Mouse (Mus musculus) liver, embryonic 13.5 days (tissue): Measurements from ENCODE around the gene Pspn. TPM values are rescaled to one million over a fixed set of nuclear protein-coding genes. Genes with fewer than 3 reads are reported as not detected.

Experiments
- ATAC-seq: fragments of 200-750 bp; cut with Nextera tagmentation; 2 replicates; pipeline ENCODE4 v1.8.0; 2017; ENCODE audit warnings: low read depth, mild to moderate bottlenecking, moderate number of reproducible peaks, moderate library complexity
- DNase-seq: peaks from one replicate; pipeline ENCODE4 v3.0.0; 2022
- H3K27ac ChIP-seq: fragments of 300-500 bp; sonication (generic); 2 replicates; pipeline ENCODE4 v1.5.1; 2015; ENCODE audit warnings: moderate library complexity, mild to moderate bottlenecking, inconsistent platforms
- H3K27me3 ChIP-seq: fragments of 300-500 bp; sonication (generic); 2 replicates; pipeline ENCODE4 v1.6.1; 2015; ENCODE audit warnings: mild to moderate bottlenecking, inconsistent platforms
- H3K36me3 ChIP-seq: fragments of 300-500 bp; sonication (generic); 2 replicates; pipeline ENCODE4 v1.6.1; 2015; ENCODE audit warnings: mild to moderate bottlenecking, inconsistent platforms
- H3K4me1 ChIP-seq: fragments of 300-500 bp; sonication (generic); replicated peaks from 2 replicates; pipeline ENCODE4 v1.6.1; 2015; ENCODE audit warnings: inconsistent platforms
- H3K4me2 ChIP-seq: fragments of 300-500 bp; sonication (generic); 2 replicates; pipeline ENCODE4 v1.6.1; 2015; ENCODE audit warnings: inconsistent platforms, mild to moderate bottlenecking, moderate library complexity
- H3K4me3 ChIP-seq: fragments of 300-500 bp; sonication (generic); replicated peaks from 2 replicates; pipeline ENCODE4 v1.5.1; 2015; ENCODE audit warnings: mild to moderate bottlenecking, inconsistent platforms
- H3K9ac ChIP-seq: fragments of 300-500 bp; sonication (generic); 2 replicates; pipeline ENCODE4 v1.6.1; 2015; ENCODE audit warnings: mild to moderate bottlenecking, inconsistent platforms
- H3K9me3 ChIP-seq: fragments of 300-500 bp; sonication (generic); replicated peaks from 2 replicates; pipeline ENCODE4 v1.6.1; 2016; ENCODE audit warnings: inconsistent platforms
- WGBS: fragments of 180-500 bp; shearing (Covaris S2); methylation state at CpG from one replicate; pipeline ENCODE4 v1.1.7; 2015; ENCODE audit not compliant: insufficient replicate concordance; 5-methylcytosine and 5-hydroxymethylcytosine counted together
- polyA plus RNA-seq: library from polyadenylated mRNA; unstranded; fragments of >200 nt; fragmentation: Nextera tagmentation; extraction: Ambion mirVana; gene quantifications from 2 replicates; pipeline ENCODE4 v1.2.1, GENCODE M21; 2015

Pspn gene
- polyA plus RNA-seq, 1 experiment from 2014 or later = 0.23 TPM

DNA sequence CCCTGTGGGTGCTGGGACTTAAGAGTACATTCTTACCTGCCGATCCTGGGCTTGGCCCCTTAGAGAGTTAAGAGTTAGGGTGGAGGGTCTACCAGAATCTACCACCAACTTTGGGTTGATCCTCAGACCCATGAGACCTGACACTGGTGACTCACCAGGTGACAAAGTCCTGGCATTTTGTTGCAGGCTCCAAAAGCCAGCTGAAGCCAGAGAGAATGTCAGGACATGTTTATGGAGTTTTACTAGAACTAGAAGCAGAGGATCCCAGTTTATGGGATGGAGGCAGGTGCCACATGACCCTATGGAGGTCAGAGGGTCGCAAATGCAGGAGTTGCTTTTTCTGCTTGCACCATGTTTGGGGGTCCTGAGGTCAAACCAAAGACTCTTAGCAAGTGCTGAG lies 3.3 kb downstream of the Pspn start:
- DNase-seq (no peak), ATAC-seq (no peak)
- Histone ChIP-seq H3K27ac (peak overlapping the region; percentile 27; the same call in 1 of the 2 replicates), H3K36me3 (peaks cover 65% of the 10 kb centered on the region), H3K4me2 (peak overlapping the region; percentile 90), H3K27me3 (no peaks in the 10 kb centered on the region), H3K4me1 (peaks cover 35% of the 10 kb centered on the region), H3K9ac (peak overlapping the region; percentile 46), H3K4me3 (peak overlapping the region; percentile 83), H3K9me3 (no peaks in the 10 kb centered on the region)
- WGBS = 55% methylated on average over 2 of the region's 2 CpGs

DNA sequence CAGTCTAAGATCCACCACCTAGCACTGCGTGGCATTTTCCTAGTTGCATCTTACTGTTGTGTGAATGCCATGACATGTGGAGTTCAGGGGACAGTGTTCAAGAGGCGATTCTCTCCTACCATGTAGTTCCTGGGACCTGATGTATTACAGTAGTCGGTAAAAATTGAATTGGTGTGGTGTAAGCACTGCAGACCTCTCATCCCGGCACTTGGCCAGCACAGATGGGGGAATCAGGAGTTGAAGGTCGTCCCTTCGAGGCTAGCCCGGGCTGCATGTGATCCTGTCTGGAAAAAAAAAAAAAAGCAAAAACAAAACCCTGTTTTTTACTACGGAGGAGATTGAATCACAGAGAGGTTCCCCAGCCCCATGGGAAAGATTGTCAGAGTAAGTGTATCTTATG lies 4.8 kb downstream of the Pspn start:
- 79% methylated on average over 8 of the region's 8 CpGs for WGBS
- Histone ChIP-seq H3K27me3 (no peaks in the 10 kb centered on the region), H3K4me1 (peaks cover 41% of the 10 kb centered on the region), H3K4me2 (no peak overlapping the region), H3K4me3 (no peak overlapping the region), H3K36me3 (peaks cover 70% of the 10 kb centered on the region), H3K9ac (no peak overlapping the region), H3K9me3 (no peaks in the 10 kb centered on the region), H3K27ac (no peak overlapping the region)
- ATAC-seq (no peak), DNase-seq (no peak)

DNA sequence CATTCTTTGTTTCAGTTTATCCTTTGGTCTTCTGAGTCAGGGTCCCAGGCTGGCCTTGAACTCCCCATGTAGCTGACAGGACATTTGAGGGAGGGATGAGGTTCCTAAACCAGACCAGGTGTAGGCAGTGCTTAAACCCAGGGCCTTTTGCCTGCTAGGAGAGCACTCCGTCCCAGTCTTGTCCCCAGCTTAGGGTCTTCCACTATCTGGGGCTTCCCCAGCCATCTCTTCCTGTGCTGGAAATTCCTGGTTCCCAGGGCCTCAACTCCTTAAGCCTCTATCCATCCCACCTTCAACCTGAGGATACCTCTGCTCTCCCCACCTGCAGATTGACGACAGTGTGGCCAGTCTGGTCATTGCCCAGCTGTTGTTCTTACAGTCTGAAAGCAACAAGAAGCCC lies 8.9 kb downstream of the Pspn start:
- Histone ChIP-seq H3K9ac (peak overlapping the region; percentile 82), H3K27ac (peak overlapping the region; percentile 71), H3K27me3 (no peaks in the 10 kb centered on the region), H3K4me1 (peaks cover 23% of the 10 kb centered on the region), H3K36me3 (peaks cover 50% of the 10 kb centered on the region), H3K9me3 (no peaks in the 10 kb centered on the region), H3K4me2 (peak overlapping the region; percentile 86), H3K4me3 (peak overlapping the region; percentile 74)
- DNase-seq (no peak), ATAC-seq (no peak)
- 54% methylated on average over 2 of the region's 2 CpGs for WGBS

DNA sequence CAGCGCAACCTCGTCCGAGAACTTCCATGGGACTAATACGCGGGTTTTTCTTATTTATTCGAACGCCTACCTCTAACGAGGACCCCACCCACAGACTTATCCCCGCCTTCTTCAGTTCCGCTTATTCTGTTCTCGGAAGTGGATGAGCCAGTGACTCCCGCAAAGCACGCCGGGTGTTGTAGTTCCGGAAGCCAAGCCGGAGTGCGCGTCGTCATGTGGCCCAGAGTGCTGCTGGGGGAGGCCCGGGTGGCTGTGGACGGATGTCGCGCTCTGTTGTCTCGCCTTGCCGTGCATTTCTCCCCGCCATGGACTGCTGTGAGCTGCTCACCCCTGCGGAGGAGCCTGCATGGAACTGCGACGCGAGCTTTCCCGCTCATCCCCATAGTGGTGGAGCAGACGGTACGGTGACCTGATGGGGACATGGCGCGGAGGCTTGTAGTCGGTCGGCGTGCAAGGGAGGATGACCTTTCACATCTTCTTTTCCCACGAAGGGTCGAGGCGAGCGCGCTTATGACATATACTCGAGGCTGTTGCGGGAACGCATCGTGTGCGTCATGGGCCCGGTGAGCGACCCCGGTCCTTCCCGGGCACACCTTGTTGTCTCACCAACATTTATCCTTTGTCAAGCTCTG lies 9.6 kb downstream of the Pspn start, which contains the start of gene Clpp:
Gene Clpp (plus strand): TSS at position 191 of the 632 bp plus-strand sequence.
- Histone ChIP-seq H3K27ac (peak within 1 kb of the TSS; percentile 71), H3K4me1 (peaks cover 21% of the 10 kb centered on the region), H3K9ac (peak within 1 kb of the TSS; percentile 82), H3K4me3 (peak within 1 kb of the TSS; percentile 74), H3K36me3 (peaks cover 42% of the 10 kb centered on the region), H3K4me2 (peak within 1 kb of the TSS; percentile 86), H3K27me3 (no peaks in the 10 kb centered on the region), H3K9me3 (no peaks in the 10 kb centered on the region)
- WGBS = under 1% methylated on average over 52 of the region's 52 CpGs
- DNase-seq (peak; percentile 92), ATAC-seq (peak; percentile 96)

GRCm38 (mm10) chr17:56989467-56990114 lies 10.2 kb downstream of the Pspn start:
- Histone ChIP-seq H3K4me2 (peak overlapping the region; percentile 86), H3K27ac (peak overlapping the region; percentile 66), H3K27me3 (no peaks in the 10 kb centered on the region), H3K36me3 (peaks cover 36% of the 10 kb centered on the region), H3K9ac (peak overlapping the region; percentile 70), H3K4me1 (peaks cover 21% of the 10 kb centered on the region), H3K9me3 (no peaks in the 10 kb centered on the region), H3K4me3 (peak overlapping the region; percentile 74)
- DNase-seq (no peak), ATAC-seq (peak; percentile 84)
- 2% methylated on average over 25 of the region's 25 CpGs for WGBS

DNA sequence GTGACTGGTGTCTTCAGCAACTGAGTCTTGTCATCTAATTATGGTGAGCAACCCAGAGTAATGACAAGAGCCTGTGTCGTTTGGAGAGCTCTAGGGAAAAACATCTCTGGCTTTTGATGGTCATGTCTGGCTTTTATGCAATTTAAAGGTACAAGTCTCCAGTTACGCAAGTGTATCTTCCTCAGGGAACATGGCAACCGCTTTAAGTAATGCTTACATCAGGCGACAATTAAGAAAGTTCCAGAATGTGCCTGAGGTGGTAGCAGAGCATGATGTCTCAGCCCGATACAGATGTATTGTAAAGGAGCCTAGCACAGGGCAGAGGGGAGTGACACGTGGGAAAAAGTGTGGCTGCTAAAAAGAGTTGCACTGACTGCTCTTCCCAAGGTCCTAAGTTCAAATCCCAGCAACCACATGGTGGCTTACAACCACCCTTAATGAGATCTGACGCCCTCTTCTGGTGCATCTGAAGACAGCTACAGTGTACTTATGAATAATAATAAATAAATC lies 10.8 kb downstream of the Pspn start:
- 65% methylated on average over 7 of the region's 7 CpGs for WGBS
- Histone ChIP-seq H3K27ac (no peak overlapping the region), H3K4me2 (peak overlapping the region; percentile 86), H3K4me3 (peak overlapping the region; percentile 74), H3K9ac (peak overlapping the region; percentile 70), H3K4me1 (peaks cover 21% of the 10 kb centered on the region), H3K36me3 (peaks cover 30% of the 10 kb centered on the region), H3K27me3 (no peaks in the 10 kb centered on the region), H3K9me3 (no peaks in the 10 kb centered on the region)
- DNase-seq = no peak
- no peak for ATAC-seq

DNA sequence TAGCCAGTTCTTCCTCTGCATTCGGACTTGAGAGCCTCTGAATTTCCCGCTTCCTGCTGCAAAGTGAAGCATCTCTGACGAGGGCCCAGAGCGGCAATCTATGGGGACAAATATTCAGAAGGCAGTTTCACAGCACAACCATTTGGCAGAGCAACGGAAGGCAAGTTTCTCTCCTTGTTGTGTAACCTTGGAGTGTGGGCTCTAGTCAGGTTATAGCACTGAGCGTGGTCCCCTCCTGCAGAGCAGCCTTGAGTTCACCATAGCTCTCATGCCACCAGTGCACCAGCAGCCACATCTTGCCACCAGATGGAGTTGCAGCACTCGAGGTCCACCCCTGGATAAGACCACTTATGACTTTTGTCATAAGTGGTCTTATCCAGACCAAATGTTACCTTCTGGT lies 11.4 kb downstream of the Pspn start:
- H3K9ac ChIP-seq = no peak overlapping the region

GRCm38 (mm10) chr17:56986105-56986805 lies 13.6 kb downstream of the Pspn start:
- Histone ChIP-seq H3K4me3 (no peak overlapping the region), H3K36me3 (peaks cover 4% of the 10 kb centered on the region; the same call in 1 of the 2 replicates), H3K4me1 (peaks cover 9% of the 10 kb centered on the region), H3K9ac (no peak overlapping the region), H3K27ac (no peak overlapping the region), H3K27me3 (no peaks in the 10 kb centered on the region), H3K4me2 (no peak overlapping the region), H3K9me3 (no peaks in the 10 kb centered on the region)
- DNase-seq (no peak), ATAC-seq (no peak)
- 79% methylated on average over 3 of the region's 3 CpGs for WGBS

More for the DNA sequence above, 11.4 kb downstream of the Pspn start:
- ATAC-seq (no peak), DNase-seq (no peak)
- Histone ChIP-seq H3K9me3 (no peaks in the 10 kb centered on the region), H3K36me3 (peaks cover 24% of the 10 kb centered on the region), H3K4me1 (peaks cover 21% of the 10 kb centered on the region), H3K4me3 (no peak overlapping the region), H3K27me3 (no peaks in the 10 kb centered on the region), H3K4me2 (no peak overlapping the region), H3K27ac (no peak overlapping the region)
- 82% methylated on average over 7 of the region's 7 CpGs for WGBS

GRCm38 (mm10) chr17:56985656-56986055 lies 14.2 kb downstream of the Pspn start:
- H3K27ac ChIP-seq = no peak overlapping the region
- no peak overlapping the region for H3K4me2 ChIP-seq
- H3K4me1 ChIP-seq = peaks cover 3% of the 10 kb centered on the region; the same call in 1 of the 2 replicates
- H3K4me3 ChIP-seq = no peak overlapping the region
- H3K36me3 ChIP-seq = no peaks in the 10 kb centered on the region
- 59% methylated on average over 3 of the region's 3 CpGs for WGBS
- no peaks in the 10 kb centered on the region for H3K27me3 ChIP-seq
- H3K9me3 ChIP-seq = no peaks in the 10 kb centered on the region
- ATAC-seq = no peak
- no peak for DNase-seq
- H3K9ac ChIP-seq = no peak overlapping the region

GRCm38 (mm10) chr17:56984886-56985285 lies 14.9 kb downstream of the Pspn start:
- DNase-seq (no peak), ATAC-seq (no peak)
- WGBS = 63% methylated on average over 9 of the region's 9 CpGs
- no peak overlapping the region for H3K9ac ChIP-seq
- no peaks in the 10 kb centered on the region for H3K36me3 ChIP-seq
- H3K4me2 ChIP-seq = no peak overlapping the region
- no peaks in the 10 kb centered on the region for H3K9me3 ChIP-seq
- no peak overlapping the region for H3K4me3 ChIP-seq
- no peaks in the 10 kb centered on the region for H3K27me3 ChIP-seq
- H3K27ac ChIP-seq = no peak overlapping the region
- H3K4me1 ChIP-seq = no peaks in the 10 kb centered on the region

- Histone ChIP-seq H3K9me3 (no peaks in the 10 kb centered on the region), H3K27ac (no peak within 1 kb of the TSS), H3K9ac (no peak within 1 kb of the TSS), H3K4me2 (no peak within 1 kb of the TSS), H3K27me3 (no peaks in the 10 kb centered on the region), H3K4me3 (no peak within 1 kb of the TSS), H3K36me3 (no peaks in the 10 kb centered on the region), H3K4me1 (peaks cover 3% of the 10 kb centered on the region; the same call in 1 of the 2 replicates)
- DNase-seq = no peak
- no peak for ATAC-seq
- 76% methylated on average over 5 of the region's 5 CpGs for WGBS
These were observed 17.8 kb downstream of the Pspn start, which contains the start of gene Acer1 for GRCm38 (mm10) chr17:56982013-56982412. Acer1 (minus strand) TSS chr17:56982126.
